Mouse (Mus musculus): ENCODE measurements around the gene Actl6b. TPM values are rescaled to one million over a fixed set of nuclear protein-coding genes. Genes with fewer than 3 reads are reported as not detected.

The Actl6b gene
- polyA plus RNA-seq, 1 experiment from 2014 or later = 1.0 TPM

DNA sequence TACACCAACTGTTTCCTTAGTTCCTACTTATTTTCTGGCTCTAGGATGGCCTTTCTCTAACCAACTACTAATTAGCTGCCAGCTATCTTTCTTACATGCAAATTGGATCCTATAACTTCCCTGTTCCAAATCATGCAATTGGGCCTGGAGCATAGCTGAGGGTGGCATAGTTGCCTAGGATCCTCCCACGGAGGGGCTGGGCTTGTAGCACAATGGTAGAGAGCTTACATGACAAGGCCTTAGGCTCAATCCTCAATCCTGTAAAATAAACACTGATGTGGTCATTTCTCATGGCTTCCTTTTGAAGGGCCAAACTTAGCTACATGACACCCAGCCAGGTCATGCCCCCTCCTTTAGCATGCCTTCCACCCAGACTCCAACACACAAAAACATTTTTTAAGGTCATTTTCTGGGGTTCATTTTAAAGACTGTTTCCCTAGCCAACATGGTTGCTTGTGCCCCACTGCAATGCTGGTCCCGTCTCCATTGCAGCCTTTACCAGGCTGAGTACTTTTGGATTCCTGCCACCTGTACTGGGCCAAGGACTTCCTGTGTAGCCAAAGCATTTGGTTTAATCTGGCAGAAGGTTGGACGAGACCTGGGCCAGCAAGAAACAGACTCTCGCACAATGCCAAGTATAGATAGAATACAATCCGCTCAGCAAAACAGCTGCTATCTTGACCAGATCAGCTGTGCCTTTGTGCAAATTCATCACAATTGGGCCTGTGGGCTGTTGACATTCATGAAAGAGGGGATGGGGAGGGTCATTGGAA is 11.4 kb upstream of the Actl6b start:
- Histone ChIP-seq H3K27me3 (ENCODE audit: control insufficient read depth, insufficient read depth, low read length) (no peaks in the 10 kb centered on the region), H3K4me2 (no peak overlapping the region), H3K9ac (ENCODE audit: low read depth, low read length) (no peak overlapping the region), H3K27ac (ENCODE audit: low read depth, low read length) (no peak overlapping the region), H3K4me1 (ENCODE audit: control insufficient read depth, insufficient read depth, low read length) (no peaks in the 10 kb centered on the region), H3K36me3 (ENCODE audit: control insufficient read depth, insufficient read depth, low read length) (no peaks in the 10 kb centered on the region), H3K4me3 (ENCODE audit: low read depth, low read length) (no peak overlapping the region), H3K9me3 (replicated peaks; ENCODE audit: control insufficient read depth, low read length) (no peaks in the 10 kb centered on the region)
- 74% methylated on average over 5 of the region's 5 CpGs for WGBS (ENCODE audit: insufficient replicate concordance)
- no peak for ATAC-seq (replicated peaks; ENCODE audit: insufficient number of reproducible peaks, low FRiP score, low TSS enrichment)

- no peak for ATAC-seq (replicated peaks; ENCODE audit: insufficient number of reproducible peaks, low FRiP score, low TSS enrichment)
- H3K27ac ChIP-seq (ENCODE audit: low read depth, low read length) = no peak overlapping the region
- no peaks in the 10 kb centered on the region for H3K9me3 ChIP-seq (replicated peaks; ENCODE audit: control insufficient read depth, low read length)
- no peak overlapping the region for H3K4me2 ChIP-seq
- no peaks in the 10 kb centered on the region for H3K27me3 ChIP-seq (ENCODE audit: control insufficient read depth, insufficient read depth, low read length)
- no peaks in the 10 kb centered on the region for H3K36me3 ChIP-seq (ENCODE audit: control insufficient read depth, insufficient read depth, low read length)
- H3K4me3 ChIP-seq (ENCODE audit: low read depth, low read length) = no peak overlapping the region
- WGBS (ENCODE audit: insufficient replicate concordance) = 62% methylated on average over 6 of the region's 6 CpGs
- H3K9ac ChIP-seq (ENCODE audit: low read depth, low read length) = no peak overlapping the region
- no peaks in the 10 kb centered on the region for H3K4me1 ChIP-seq (ENCODE audit: control insufficient read depth, insufficient read depth, low read length)
Measured at GRCm38 (mm10) chr5:137544926-137545325, 8.4 kb upstream of the Actl6b start.

- 56% methylated on average over 4 of the region's 4 CpGs for WGBS (ENCODE audit: insufficient replicate concordance)
- H3K36me3 ChIP-seq (ENCODE audit: control insufficient read depth, insufficient read depth, low read length) = no peaks in the 10 kb centered on the region
- no peaks in the 10 kb centered on the region for H3K4me1 ChIP-seq (ENCODE audit: control insufficient read depth, insufficient read depth, low read length)
- no peaks in the 10 kb centered on the region for H3K9me3 ChIP-seq (replicated peaks; ENCODE audit: control insufficient read depth, low read length)
- H3K4me3 ChIP-seq (ENCODE audit: low read depth, low read length) = no peak overlapping the region
- H3K27ac ChIP-seq (ENCODE audit: low read depth, low read length) = no peak overlapping the region
- H3K27me3 ChIP-seq (ENCODE audit: control insufficient read depth, insufficient read depth, low read length) = no peaks in the 10 kb centered on the region
- no peak for ATAC-seq (replicated peaks; ENCODE audit: insufficient number of reproducible peaks, low FRiP score, low TSS enrichment)
- H3K9ac ChIP-seq (ENCODE audit: low read depth, low read length) = no peak overlapping the region
- H3K4me2 ChIP-seq = no peak overlapping the region
Measured at GRCm38 (mm10) chr5:137545596-137545995, 7.7 kb upstream of the Actl6b start.

GRCm38 (mm10) chr5:137549840-137550239 is 3.5 kb upstream of the Actl6b start:
- no peak overlapping the region for H3K4me2 ChIP-seq
- no peak for ATAC-seq (replicated peaks; ENCODE audit: insufficient number of reproducible peaks, low FRiP score, low TSS enrichment)
- no peaks in the 10 kb centered on the region for H3K4me1 ChIP-seq (ENCODE audit: control insufficient read depth, insufficient read depth, low read length)
- no peak overlapping the region for H3K9ac ChIP-seq (ENCODE audit: low read depth, low read length)
- 79% methylated on average over 2 of the region's 2 CpGs for WGBS (ENCODE audit: insufficient replicate concordance)
- H3K9me3 ChIP-seq (replicated peaks; ENCODE audit: control insufficient read depth, low read length) = no peaks in the 10 kb centered on the region
- no peak overlapping the region for H3K4me3 ChIP-seq (ENCODE audit: low read depth, low read length)
- no peaks in the 10 kb centered on the region for H3K36me3 ChIP-seq (ENCODE audit: control insufficient read depth, insufficient read depth, low read length)
- no peak overlapping the region for H3K27ac ChIP-seq (ENCODE audit: low read depth, low read length)
- H3K27me3 ChIP-seq (ENCODE audit: control insufficient read depth, insufficient read depth, low read length) = peaks cover 20% of the 10 kb centered on the region

DNA sequence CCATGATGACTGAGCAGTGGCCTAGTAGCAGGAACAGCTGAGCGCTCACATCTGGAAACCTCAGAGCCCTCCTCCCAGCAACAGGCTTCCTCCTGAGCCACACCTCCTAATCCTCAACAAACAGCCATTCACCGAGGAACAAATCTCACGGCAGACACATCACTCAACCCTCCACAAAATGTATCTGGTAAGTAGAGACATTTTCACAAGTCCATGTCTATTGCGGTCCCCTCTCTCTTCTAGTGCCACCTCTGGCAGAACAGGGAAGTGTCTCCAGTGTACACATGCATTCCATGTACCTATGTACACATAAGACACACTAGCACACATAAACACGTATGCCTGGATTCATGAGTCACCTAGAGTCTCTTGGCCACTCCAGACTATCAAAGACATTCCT is 2.2 kb upstream of the Actl6b start:
- peaks cover 24% of the 10 kb centered on the region for H3K27me3 ChIP-seq (ENCODE audit: control insufficient read depth, insufficient read depth, low read length)
- no peaks in the 10 kb centered on the region for H3K4me1 ChIP-seq (ENCODE audit: control insufficient read depth, insufficient read depth, low read length)
- H3K4me2 ChIP-seq = no peak overlapping the region
- no peak for ATAC-seq (replicated peaks; ENCODE audit: insufficient number of reproducible peaks, low FRiP score, low TSS enrichment)
- H3K4me3 ChIP-seq (ENCODE audit: low read depth, low read length) = no peak overlapping the region
- WGBS (ENCODE audit: insufficient replicate concordance) = 70% methylated on average over 5 of the region's 5 CpGs
- H3K36me3 ChIP-seq (ENCODE audit: control insufficient read depth, insufficient read depth, low read length) = no peaks in the 10 kb centered on the region
- H3K9ac ChIP-seq (ENCODE audit: low read depth, low read length) = no peak overlapping the region
- H3K9me3 ChIP-seq (replicated peaks; ENCODE audit: control insufficient read depth, low read length) = no peaks in the 10 kb centered on the region
- H3K27ac ChIP-seq (ENCODE audit: low read depth, low read length) = no peak overlapping the region

- Histone ChIP-seq H3K27ac (ENCODE audit: low read depth, low read length) (no peak overlapping the region), H3K4me3 (ENCODE audit: low read depth, low read length) (peak overlapping the region; percentile 18; the same call in 1 of the 2 replicates), H3K4me2 (peak overlapping the region; percentile 50), H3K36me3 (ENCODE audit: control insufficient read depth, insufficient read depth, low read length) (no peaks in the 10 kb centered on the region), H3K9me3 (replicated peaks; ENCODE audit: control insufficient read depth, low read length) (no peaks in the 10 kb centered on the region), H3K27me3 (ENCODE audit: control insufficient read depth, insufficient read depth, low read length) (peaks cover 24% of the 10 kb centered on the region), H3K9ac (ENCODE audit: low read depth, low read length) (no peak overlapping the region), H3K4me1 (ENCODE audit: control insufficient read depth, insufficient read depth, low read length) (no peaks in the 10 kb centered on the region)
- no peak for ATAC-seq (replicated peaks; ENCODE audit: insufficient number of reproducible peaks, low FRiP score, low TSS enrichment)
- 32% methylated on average over 6 of the region's 6 CpGs for WGBS (ENCODE audit: insufficient replicate concordance)
Measured at GRCm38 (mm10) chr5:137553000-137553399, 317 bp upstream of the Actl6b start.

GRCm38 (mm10) chr5:137553898-137554297 is 581 bp downstream of the Actl6b start:
- Histone ChIP-seq H3K9ac (ENCODE audit: low read depth, low read length) (no peak overlapping the region), H3K27ac (ENCODE audit: low read depth, low read length) (no peak overlapping the region), H3K4me2 (peak overlapping the region; percentile 50; the same call in 1 of the 2 replicates), H3K36me3 (ENCODE audit: control insufficient read depth, insufficient read depth, low read length) (no peaks in the 10 kb centered on the region), H3K9me3 (replicated peaks; ENCODE audit: control insufficient read depth, low read length) (no peaks in the 10 kb centered on the region), H3K4me3 (ENCODE audit: low read depth, low read length) (0 out of 2 replicates have a peak overlapping the region, but pooled peaks have one; percentile 18), H3K4me1 (ENCODE audit: control insufficient read depth, insufficient read depth, low read length) (no peaks in the 10 kb centered on the region), H3K27me3 (ENCODE audit: control insufficient read depth, insufficient read depth, low read length) (peaks cover 24% of the 10 kb centered on the region)
- ATAC-seq (replicated peaks; ENCODE audit: insufficient number of reproducible peaks, low FRiP score, low TSS enrichment) = no peak
- WGBS (ENCODE audit: insufficient replicate concordance) = 38% methylated on average over 11 of the region's 11 CpGs

DNA sequence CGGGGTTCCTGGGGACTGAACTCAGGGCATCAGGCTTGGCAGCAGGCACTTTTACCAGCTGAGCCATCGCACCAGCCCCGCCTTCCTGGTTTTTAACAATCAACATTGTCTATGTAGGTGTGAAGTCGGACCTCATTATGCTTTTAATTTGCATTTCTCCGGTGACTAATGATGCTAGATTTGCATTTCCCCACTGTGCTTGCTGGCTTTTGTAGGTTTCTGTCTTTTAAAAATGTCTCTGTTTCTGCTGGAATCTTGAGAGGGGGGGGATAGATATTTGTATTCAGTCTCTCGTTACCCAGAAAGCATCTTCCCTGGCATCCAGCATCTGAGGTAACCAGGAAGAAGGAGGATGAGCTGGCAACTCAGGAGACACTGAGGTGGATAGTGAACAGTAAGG is 8.2 kb downstream of the Actl6b start:
- WGBS (ENCODE audit: insufficient replicate concordance) = 59% methylated on average over 6 of the region's 6 CpGs
- Histone ChIP-seq H3K36me3 (ENCODE audit: control insufficient read depth, insufficient read depth, low read length) (no peaks in the 10 kb centered on the region), H3K27ac (ENCODE audit: low read depth, low read length) (no peak overlapping the region), H3K4me2 (no peak overlapping the region), H3K4me3 (ENCODE audit: low read depth, low read length) (no peak overlapping the region), H3K27me3 (ENCODE audit: control insufficient read depth, insufficient read depth, low read length) (no peaks in the 10 kb centered on the region), H3K9ac (ENCODE audit: low read depth, low read length) (no peak overlapping the region), H3K4me1 (ENCODE audit: control insufficient read depth, insufficient read depth, low read length) (no peaks in the 10 kb centered on the region), H3K9me3 (replicated peaks; ENCODE audit: control insufficient read depth, low read length) (no peaks in the 10 kb centered on the region)
- ATAC-seq (replicated peaks; ENCODE audit: insufficient number of reproducible peaks, low FRiP score, low TSS enrichment) = no peak

- ATAC-seq (replicated peaks; ENCODE audit: insufficient number of reproducible peaks, low FRiP score, low TSS enrichment) = no peak
- no peaks in the 10 kb centered on the region for H3K4me1 ChIP-seq (ENCODE audit: control insufficient read depth, insufficient read depth, low read length)
- no peaks in the 10 kb centered on the region for H3K9me3 ChIP-seq (replicated peaks; ENCODE audit: control insufficient read depth, low read length)
- 52% methylated on average over 10 of the region's 10 CpGs for WGBS (ENCODE audit: insufficient replicate concordance)
- H3K4me2 ChIP-seq = no peak overlapping the region
- no peaks in the 10 kb centered on the region for H3K27me3 ChIP-seq (ENCODE audit: control insufficient read depth, insufficient read depth, low read length)
- H3K27ac ChIP-seq (ENCODE audit: low read depth, low read length) = no peak overlapping the region
- H3K36me3 ChIP-seq (ENCODE audit: control insufficient read depth, insufficient read depth, low read length) = no peaks in the 10 kb centered on the region
- no peak overlapping the region for H3K4me3 ChIP-seq (ENCODE audit: low read depth, low read length)
- H3K9ac ChIP-seq (ENCODE audit: low read depth, low read length) = no peak overlapping the region
Measured at GRCm38 (mm10) chr5:137562965-137563364, 9.6 kb downstream of the Actl6b start.

Data from heart, embryonic 11.5 days (tissue).